Mouse (Mus musculus): ENCODE data around the gene R3hdm2. TPM values are rescaled to one million over a fixed set of nuclear protein-coding genes. Genes with fewer than 3 reads are reported as not detected.
A peak's percentile ranks its signal among the peaks of the same experiment; 100 is the strongest.

The R3hdm2 gene
- total and polyA plus RNA-seq, 2 experiments from 2014 or later, result 31.5 to 42.8 TPM

DNA sequence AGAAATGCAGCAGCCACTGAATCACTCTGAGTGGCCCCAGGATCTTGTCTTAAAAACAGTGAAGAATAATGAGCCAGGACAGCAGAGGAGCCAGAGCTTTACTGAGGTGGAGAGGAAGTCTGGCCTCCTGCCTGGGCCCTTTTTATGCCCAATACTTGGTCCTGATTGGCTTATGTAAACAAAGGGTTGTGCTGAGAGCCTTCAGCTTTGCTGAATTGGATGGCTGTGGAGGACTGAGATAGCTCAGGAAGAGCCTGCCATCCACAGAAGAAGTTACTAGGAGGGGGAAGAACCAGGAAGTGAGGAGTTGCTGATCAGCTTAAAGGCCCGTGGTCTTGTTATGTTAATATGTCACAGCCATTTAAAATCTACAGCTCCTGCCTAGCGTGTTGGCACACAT, 46.5 kb downstream of the R3hdm2 start:
- TF ChIP-seq EP300 (IDR thresholded peaks at IDR 0.05; ENCODE audit: low read depth), result no peak
- no peak for TF ChIP-seq CTCF (IDR thresholded peaks at IDR 0.05; ENCODE audit: low read depth)
- H3K27ac ChIP-seq (ENCODE audit: low read depth), result peak overlapping the region; percentile 76
- H3K36me3 ChIP-seq (replicated peaks; ENCODE audit: control insufficient read depth, insufficient read depth, low read length), result no peaks in the 10 kb centered on the region
- H3K9ac ChIP-seq (replicated peaks; ENCODE audit: low read depth, low read length), result no peak overlapping the region
- no peaks in the 10 kb centered on the region for H3K9me3 ChIP-seq (replicated peaks; ENCODE audit: control insufficient read depth, low read length)
- H3K4me1 ChIP-seq (ENCODE audit: control insufficient read depth, insufficient read depth), result peaks cover 23% of the 10 kb centered on the region
- H3K4me3 ChIP-seq (ENCODE audit: low read depth, low read length), result no peak overlapping the region
- no peak overlapping the region for H3K4me2 ChIP-seq (ENCODE audit: low read depth, low read length)
- no peak for ATAC-seq (ENCODE audit: insufficient read depth, low read depth)
- no peaks in the 10 kb centered on the region for H3K27me3 ChIP-seq (ENCODE audit: control insufficient read depth, insufficient read depth, low read length)
- 20% methylated on average over 2 of the region's 2 CpGs for WGBS
- no peak for DNase-seq (ENCODE audit: low spot score)

DNA sequence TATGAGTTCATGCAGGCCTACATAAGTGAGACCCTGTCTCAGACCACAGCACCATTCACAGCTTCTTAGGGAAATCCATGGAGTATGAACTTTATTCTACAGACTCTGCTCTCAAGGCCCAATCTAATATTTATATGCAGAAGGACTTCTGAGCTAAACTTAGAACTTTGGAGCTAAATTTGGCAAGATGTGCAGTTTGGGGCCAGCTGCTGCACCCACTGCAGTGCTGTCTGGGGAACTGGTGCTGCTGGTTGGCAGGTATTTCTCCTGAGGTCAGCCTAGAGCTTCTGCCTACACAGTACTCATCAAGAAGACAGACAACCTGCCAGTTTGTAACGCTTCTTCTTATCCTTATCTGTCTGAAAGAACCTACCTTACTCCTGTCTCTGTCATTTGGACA, 47.0 kb downstream of the R3hdm2 start:
- ATAC-seq (ENCODE audit: insufficient read depth, low read depth) (peak; percentile 57; the same call in 1 of the 2 replicates), DNase-seq (ENCODE audit: low spot score) (peak; percentile 28)
- TF ChIP-seq EP300 (IDR thresholded peaks at IDR 0.05; ENCODE audit: low read depth) (no peak), CTCF (IDR thresholded peaks at IDR 0.05; ENCODE audit: low read depth) (no peak)
- H3K9ac ChIP-seq (replicated peaks; ENCODE audit: low read depth, low read length), result no peak overlapping the region
- H3K27ac ChIP-seq (ENCODE audit: low read depth), result peak overlapping the region; percentile 76
- no peaks in the 10 kb centered on the region for H3K27me3 ChIP-seq (ENCODE audit: control insufficient read depth, insufficient read depth, low read length)
- H3K4me1 ChIP-seq (ENCODE audit: control insufficient read depth, insufficient read depth), result peaks cover 23% of the 10 kb centered on the region
- no peak overlapping the region for H3K4me3 ChIP-seq (ENCODE audit: low read depth, low read length)
- no peaks in the 10 kb centered on the region for H3K9me3 ChIP-seq (replicated peaks; ENCODE audit: control insufficient read depth, low read length)
- no peak overlapping the region for H3K4me2 ChIP-seq (ENCODE audit: low read depth, low read length)
- WGBS, result 30% methylated on average over 1 of the region's 1 CpGs
- H3K36me3 ChIP-seq (replicated peaks; ENCODE audit: control insufficient read depth, insufficient read depth, low read length), result no peaks in the 10 kb centered on the region; the same call in 1 of the 2 replicates

DNA sequence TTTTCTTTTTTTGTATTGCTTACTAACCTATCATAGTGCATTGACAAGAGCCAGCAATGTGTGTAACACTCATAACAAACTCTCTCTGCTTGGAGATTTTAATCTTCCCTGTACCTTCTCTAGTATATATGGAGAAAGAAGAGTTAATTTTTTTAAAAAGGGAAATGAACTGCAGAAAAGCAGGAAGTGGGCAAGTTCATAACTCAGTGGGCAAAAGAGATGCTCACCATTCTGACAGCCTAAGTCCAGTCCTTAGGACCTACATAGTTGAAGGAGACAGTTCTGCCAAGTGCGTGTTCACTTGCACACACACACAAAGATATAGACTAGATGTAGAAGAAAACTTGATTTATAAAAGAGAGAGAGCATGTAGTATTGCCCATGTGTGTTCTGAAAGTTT, 47.9 kb downstream of the R3hdm2 start:
- 96% methylated on average over 1 of the region's 1 CpGs for WGBS
- Histone ChIP-seq H3K9ac (replicated peaks; ENCODE audit: low read depth, low read length) (no peak overlapping the region), H3K9me3 (replicated peaks; ENCODE audit: control insufficient read depth, low read length) (no peaks in the 10 kb centered on the region), H3K27ac (ENCODE audit: low read depth) (no peak overlapping the region; the same call in 1 of the 2 replicates), H3K4me1 (ENCODE audit: control insufficient read depth, insufficient read depth) (peaks cover 23% of the 10 kb centered on the region), H3K36me3 (replicated peaks; ENCODE audit: control insufficient read depth, insufficient read depth, low read length) (no peaks in the 10 kb centered on the region; the same call in 1 of the 2 replicates), H3K4me3 (ENCODE audit: low read depth, low read length) (no peak overlapping the region), H3K27me3 (ENCODE audit: control insufficient read depth, insufficient read depth, low read length) (no peaks in the 10 kb centered on the region), H3K4me2 (ENCODE audit: low read depth, low read length) (no peak overlapping the region)
- DNase-seq (ENCODE audit: low spot score), result no peak
- TF ChIP-seq EP300 (IDR thresholded peaks at IDR 0.05; ENCODE audit: low read depth), result no peak
- TF ChIP-seq CTCF (IDR thresholded peaks at IDR 0.05; ENCODE audit: low read depth), result no peak
- ATAC-seq (ENCODE audit: insufficient read depth, low read depth), result no peak

DNA sequence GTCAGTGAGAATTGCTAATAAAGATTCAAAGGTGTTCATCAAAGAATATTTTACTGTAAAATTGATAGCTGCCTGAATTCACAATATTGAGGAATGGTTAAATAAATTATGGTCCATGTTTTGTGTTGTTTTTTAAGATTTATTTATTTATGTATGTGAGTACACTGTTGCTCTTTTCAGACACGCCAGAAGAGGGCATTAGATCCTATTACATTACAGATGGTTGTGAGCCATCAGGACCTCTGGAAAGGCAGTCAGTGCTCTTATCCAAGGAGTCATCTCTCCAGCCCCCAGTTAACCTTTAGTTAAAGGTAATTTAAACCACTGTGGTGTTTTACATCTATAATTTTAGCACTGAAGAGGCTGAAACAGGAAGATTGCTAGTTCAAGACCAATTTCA, 49.4 kb downstream of the R3hdm2 start:
- no peaks in the 10 kb centered on the region for H3K27me3 ChIP-seq (ENCODE audit: control insufficient read depth, insufficient read depth, low read length)
- WGBS, result 64% methylated on average over 1 of the region's 1 CpGs
- H3K36me3 ChIP-seq (replicated peaks; ENCODE audit: control insufficient read depth, insufficient read depth, low read length), result no peaks in the 10 kb centered on the region; the same call in 1 of the 2 replicates
- DNase-seq (ENCODE audit: low spot score) (no peak), ATAC-seq (ENCODE audit: insufficient read depth, low read depth) (no peak)
- H3K9ac ChIP-seq (replicated peaks; ENCODE audit: low read depth, low read length), result no peak overlapping the region
- H3K9me3 ChIP-seq (replicated peaks; ENCODE audit: control insufficient read depth, low read length), result no peaks in the 10 kb centered on the region
- no peak overlapping the region for H3K4me3 ChIP-seq (ENCODE audit: low read depth, low read length)
- H3K4me2 ChIP-seq (ENCODE audit: low read depth, low read length), result no peak overlapping the region
- H3K4me1 ChIP-seq (ENCODE audit: control insufficient read depth, insufficient read depth), result peaks cover 23% of the 10 kb centered on the region
- H3K27ac ChIP-seq (ENCODE audit: low read depth), result no peak overlapping the region
- peak; percentile 7; the same call in 1 of the 2 replicates for TF ChIP-seq CTCF (IDR thresholded peaks at IDR 0.05; ENCODE audit: low read depth)
- TF ChIP-seq EP300 (IDR thresholded peaks at IDR 0.05; ENCODE audit: low read depth), result no peak

DNA sequence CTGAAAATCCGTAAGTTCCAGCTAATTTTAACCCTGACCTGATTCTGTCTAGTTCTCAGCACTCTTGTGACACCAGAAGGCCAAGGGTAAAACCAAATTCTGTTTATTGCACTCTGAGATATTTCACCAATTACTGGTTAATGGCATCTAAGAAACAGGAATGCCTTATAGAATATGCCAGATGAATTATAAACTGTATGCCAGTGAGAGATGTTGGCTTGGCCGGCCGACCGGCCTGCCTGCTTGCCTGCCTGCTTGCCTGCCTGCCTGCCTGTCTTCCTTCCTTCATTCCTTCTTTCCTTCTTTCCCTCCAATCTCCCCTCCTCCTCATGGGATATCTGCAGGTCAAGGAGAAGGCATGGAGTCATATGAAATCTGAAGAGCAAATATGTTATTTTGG, 52.3 kb downstream of the R3hdm2 start:
- 92% methylated on average over 4 of the region's 4 CpGs for WGBS
- no peaks in the 10 kb centered on the region; the same call in 1 of the 2 replicates for H3K36me3 ChIP-seq (replicated peaks; ENCODE audit: control insufficient read depth, insufficient read depth, low read length)
- H3K9ac ChIP-seq (replicated peaks; ENCODE audit: low read depth, low read length), result no peak overlapping the region
- peaks cover 3% of the 10 kb centered on the region for H3K4me1 ChIP-seq (ENCODE audit: control insufficient read depth, insufficient read depth)
- H3K9me3 ChIP-seq (replicated peaks; ENCODE audit: control insufficient read depth, low read length), result no peaks in the 10 kb centered on the region
- ATAC-seq (ENCODE audit: insufficient read depth, low read depth), result no peak
- DNase-seq (ENCODE audit: low spot score), result no peak
- H3K4me3 ChIP-seq (ENCODE audit: low read depth, low read length), result no peak overlapping the region
- TF ChIP-seq CTCF (IDR thresholded peaks at IDR 0.05; ENCODE audit: low read depth) (no peak), EP300 (IDR thresholded peaks at IDR 0.05; ENCODE audit: low read depth) (no peak)
- H3K27ac ChIP-seq (ENCODE audit: low read depth), result no peak overlapping the region
- H3K4me2 ChIP-seq (ENCODE audit: low read depth, low read length), result no peak overlapping the region
- no peaks in the 10 kb centered on the region for H3K27me3 ChIP-seq (ENCODE audit: control insufficient read depth, insufficient read depth, low read length)

Data from heart, postnatal 0 days (tissue).